Mouse (Mus musculus) megakaryocyte, embryonic 14.5 days (primary cell): ENCODE results near the gene Marveld2.

Experiments used
- FLI1 ChIP-seq: IDR thresholded peaks from 2 replicates; pipeline ENCODE4 v1.6.1; 2012; ENCODE audit warnings: low read length, inconsistent platforms, mixed read lengths
- GATA1 ChIP-seq: IDR thresholded peaks from 3 replicates; pipeline ENCODE4 v1.6.1; 2012; ENCODE audit warnings: mixed read lengths, low read length, inconsistent platforms, borderline replicate concordance

- TF ChIP-seq GATA1: no peak
- no peak for TF ChIP-seq FLI1
Observed at GRCm38 (mm10) chr13:100658091-100658490, 41.3 kb upstream of the Marveld2 start.
